Mouse (Mus musculus) gastrocnemius, postnatal 36 days (tissue): ENCODE data around the gene Anxa5. TPM values are rescaled to one million over a fixed set of nuclear protein-coding genes. Genes with fewer than 3 reads are reported as not detected.

Experiments
- DNase-seq, 2 experiments: peaks; one replicate each; pipeline ENCODE4 v3.0.0; 2022
- intact Hi-C: fragments of 180-260 bp; cut with DNase I; formaldehyde crosslinking; loops from one replicate; pipeline ENCODE4 v1.15.1; 2025
- microRNA-seq, 2 experiments: library from miRNA; unstranded; fragments of <30 nt; microRNA quantifications; one replicate each; pipeline ENCODE4 v1.2.0; 2021
- total RNA-seq, 2 experiments: library from RNA; stranded (reverse); gene quantifications; 2 replicates each; pipeline ENCODE4 v1.2.3; 2021

Anxa5 gene
- total RNA-seq, 2 experiments from 2014 or later, result 36.6 to 46.2 TPM

DNA sequence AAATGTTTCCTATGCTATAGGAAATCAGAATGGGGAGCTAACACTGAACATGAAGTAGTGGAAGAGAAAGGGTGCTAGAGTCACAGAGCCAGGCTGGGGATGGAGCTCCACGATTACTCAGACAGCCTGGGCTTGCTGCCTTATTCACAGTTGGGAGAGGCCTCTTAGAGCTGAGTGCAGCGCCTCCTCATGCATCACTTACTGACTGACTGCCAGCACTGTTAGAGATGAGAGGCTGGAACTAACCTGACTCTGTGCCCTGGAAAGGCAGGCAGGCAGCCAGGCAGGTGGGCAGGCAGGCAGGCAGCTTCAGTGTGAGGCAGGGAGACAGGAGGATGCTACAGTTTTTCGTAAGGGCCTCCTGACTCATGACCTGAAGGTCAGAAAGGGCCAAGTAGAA, 20.1 kb downstream of the Anxa5 start:
- intact Hi-C loops, result no loop called here
- peak in 1 of 2 experiments; percentile 32 for DNase-seq

DNA sequence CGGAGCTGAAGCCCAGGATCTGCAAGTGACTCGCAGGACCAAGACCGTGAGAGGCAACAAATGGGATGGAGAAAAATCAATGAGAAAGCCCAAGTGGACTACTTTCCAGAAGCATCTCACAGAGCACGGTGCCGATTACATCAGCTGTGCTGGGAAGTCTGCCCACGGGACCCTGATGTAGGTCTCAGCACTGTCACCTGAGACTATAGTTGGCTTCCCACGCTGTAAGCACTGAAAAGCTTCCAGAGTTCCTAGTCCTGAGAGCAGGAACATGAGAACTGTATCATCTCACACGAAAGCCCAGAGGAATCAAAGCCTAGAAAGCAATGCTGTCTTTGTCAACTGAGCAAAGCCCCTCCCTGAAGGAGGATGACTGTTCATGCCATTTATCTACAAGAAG, 20.6 kb downstream of the Anxa5 start:
- intact Hi-C loops, result no loop called here
- peak in 1 of 2 experiments; percentile 28 for DNase-seq

DNA sequence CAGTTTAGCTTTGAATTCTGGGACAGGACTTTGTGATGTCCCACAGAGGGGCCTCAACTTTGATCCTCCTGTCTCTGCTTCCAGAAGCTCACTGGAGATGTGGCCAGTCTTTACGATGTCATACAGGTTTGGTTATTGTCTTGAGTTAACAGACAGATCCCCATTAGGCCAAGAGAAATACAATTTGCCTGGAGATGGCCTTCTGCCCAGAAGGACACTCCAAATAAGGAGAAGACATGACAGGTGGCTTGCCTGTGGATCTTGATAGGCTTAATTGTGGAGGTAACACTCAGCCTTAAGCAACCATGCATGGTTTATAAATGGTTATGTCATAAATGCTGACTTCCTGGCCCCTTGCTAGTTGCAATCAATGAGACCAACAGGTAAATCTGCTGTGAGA, 23.2 kb downstream of the Anxa5 start:
- no peak for DNase-seq
- intact Hi-C loops, result no loop called here

DNA sequence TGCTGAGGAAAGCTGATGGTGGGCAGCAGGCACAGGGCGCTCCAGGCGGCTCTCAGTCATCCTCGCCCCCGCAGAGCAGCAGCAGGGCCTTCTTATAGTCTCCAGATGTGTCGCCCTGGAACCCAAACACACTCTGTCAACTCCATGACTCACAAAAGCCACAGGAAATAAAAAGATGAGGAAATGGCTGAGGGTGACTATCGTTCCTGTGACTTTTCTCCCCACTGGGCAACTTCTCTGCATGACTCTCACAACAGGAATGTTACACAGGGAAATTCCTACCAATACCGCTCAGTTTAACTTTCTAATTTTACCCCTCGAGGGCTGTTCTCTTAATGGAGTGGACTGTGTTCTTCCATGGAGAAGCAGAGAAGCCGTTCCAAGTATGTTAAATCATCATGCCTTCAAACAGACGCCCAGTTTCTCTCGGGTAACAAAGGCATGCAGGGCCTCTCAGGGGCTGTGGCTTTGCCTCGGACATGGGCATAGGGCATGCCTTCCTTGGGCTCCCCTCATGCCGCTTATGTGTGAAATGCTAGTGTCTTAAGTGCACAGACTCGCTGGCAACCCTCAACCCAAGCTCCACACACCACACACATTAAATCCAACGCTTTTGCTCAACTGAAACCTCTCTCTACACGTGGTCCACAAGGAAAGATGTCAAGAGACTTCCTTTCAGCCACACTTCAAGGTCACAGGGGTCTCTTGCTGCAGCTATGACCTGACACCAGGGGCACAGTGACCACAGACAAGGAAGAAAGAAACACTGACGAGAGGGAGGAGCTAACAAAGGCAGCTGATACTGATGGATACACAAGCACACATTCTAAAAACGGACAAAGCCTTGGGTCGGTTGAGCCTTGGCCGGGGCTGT, 26.2 kb downstream of the Anxa5 start:
- no peak for DNase-seq
- intact Hi-C loops, result no loop called here

DNA sequence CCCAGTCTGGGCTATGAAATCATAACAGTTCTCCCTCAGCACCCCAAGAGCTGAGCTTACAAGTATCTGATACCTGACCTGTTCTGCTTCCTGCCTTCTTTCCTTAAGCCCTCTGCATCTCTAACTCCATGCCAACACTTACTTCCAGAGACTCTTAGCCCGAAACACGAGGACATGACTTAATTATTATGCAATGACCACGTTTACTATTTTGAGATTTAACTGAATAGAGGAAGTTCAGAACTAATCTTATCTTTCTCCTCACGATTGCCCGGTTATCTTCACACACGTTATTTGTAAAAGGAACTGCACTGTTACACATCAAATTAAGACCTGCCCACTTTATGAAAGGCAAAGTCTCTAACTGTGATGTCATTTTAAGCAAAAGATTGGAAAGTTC, 28.8 kb downstream of the Anxa5 start:
- intact Hi-C loops, result no loop called here
- DNase-seq, result no peak

DNA sequence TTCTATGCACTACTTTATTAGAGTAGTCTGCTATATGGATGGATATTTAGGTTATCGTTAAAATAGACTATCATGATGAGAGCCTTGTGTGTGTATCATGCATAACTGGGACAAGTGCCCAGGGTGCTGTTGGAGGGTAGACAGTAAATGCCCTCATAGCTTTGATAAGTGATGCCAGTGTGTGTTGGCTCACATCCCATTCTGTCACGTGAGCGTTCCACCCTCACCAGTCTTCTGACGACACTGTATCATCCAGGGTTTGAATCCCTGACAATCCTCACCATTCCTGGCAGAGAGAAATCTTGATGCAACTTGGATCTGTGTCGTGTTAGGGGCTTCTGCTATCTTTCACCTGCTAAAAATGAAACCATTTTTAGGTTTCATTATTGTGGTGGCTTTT, 29.2 kb downstream of the Anxa5 start:
- no peak for DNase-seq
- intact Hi-C loops, result no loop called here

DNA sequence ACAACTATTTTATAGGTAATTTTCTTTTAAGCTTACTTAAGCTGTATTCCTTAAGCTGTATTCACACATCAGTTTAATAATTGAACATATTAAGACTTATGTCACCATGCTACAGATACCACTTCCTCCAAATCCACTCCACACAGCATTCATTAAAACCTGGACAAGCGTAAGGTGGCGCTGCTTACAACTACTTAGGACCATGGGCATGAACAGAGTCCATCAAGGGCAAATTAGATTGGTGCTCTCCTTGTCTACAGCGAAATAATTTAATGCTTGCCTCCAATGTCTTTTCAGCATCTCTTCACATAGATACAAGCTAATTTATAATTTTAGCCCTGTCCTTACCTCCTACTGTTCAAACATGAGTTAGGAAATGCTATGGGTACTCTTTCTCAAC, 29.7 kb downstream of the Anxa5 start:
- no peak for DNase-seq
- intact Hi-C loops, result no loop called here

DNA sequence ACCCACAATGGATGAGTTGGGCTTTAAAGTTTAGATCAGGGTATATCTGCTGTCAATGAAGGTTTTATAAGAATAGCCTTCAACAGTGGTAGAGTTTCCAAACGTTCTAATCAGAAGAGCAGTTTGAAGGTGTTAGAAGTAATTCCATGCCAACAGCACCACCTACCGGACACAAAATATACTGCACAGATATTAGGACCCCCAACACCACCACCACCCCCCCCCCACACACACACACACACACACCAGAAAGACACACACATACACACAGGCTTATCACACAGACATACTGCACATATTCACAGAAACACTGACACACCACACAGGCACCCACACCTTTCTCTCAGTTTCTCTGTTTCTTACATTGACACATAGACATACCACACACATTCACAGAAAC, 33.3 kb downstream of the Anxa5 start:
- DNase-seq, result peak in 1 of 2 experiments; percentile 12
- intact Hi-C loops, result loop anchor here (1.0 to 5.0 kb wide), 2 partner anchors 55 to 232 kb away; no protein-coding TSS in a partner anchor

DNA sequence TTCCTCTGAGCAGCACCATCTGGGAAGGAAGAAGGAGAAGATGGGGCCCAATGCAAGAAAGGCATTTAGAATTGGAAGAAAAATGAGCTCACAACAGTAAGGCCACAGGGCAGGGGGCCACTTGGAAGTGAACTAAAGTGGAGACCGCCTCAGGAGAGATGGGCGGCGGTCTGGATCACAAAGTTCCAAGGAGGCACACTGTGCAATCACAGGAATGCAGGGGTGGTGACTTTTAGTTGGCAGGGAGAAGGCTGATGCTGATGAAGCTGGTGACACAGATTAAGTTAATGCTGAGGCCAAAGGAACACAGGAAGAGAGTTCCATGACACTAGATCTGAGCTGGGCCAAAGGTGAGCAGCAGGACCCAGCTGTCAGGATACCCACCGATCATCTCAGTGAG, 35.4 kb downstream of the Anxa5 start:
- intact Hi-C loops, result loop anchor here (5.0 kb wide), 1 partner anchor 57 kb away; no protein-coding TSS in a partner anchor
- no peak for DNase-seq

DNA sequence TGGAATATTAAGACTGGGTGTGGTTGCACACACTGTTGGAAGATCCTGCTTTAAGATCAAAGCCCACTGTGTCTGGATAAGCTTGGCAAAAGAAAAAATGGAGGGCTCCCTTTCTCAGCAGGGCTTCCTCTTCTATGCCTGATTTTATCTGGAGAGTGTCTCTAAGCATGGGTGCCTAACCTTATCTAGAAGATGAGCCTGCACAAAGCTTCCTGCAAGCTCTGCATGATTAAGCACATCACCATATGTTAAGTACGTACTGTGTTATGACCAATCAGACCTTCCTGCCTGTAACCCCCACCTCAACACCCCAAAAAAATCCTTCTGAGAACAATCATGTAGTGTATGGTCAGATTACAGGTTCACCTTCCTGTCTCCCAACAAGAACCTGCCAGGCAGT, 45.3 kb downstream of the Anxa5 start:
- no peak for DNase-seq
- intact Hi-C loops, result no loop called here

DNA sequence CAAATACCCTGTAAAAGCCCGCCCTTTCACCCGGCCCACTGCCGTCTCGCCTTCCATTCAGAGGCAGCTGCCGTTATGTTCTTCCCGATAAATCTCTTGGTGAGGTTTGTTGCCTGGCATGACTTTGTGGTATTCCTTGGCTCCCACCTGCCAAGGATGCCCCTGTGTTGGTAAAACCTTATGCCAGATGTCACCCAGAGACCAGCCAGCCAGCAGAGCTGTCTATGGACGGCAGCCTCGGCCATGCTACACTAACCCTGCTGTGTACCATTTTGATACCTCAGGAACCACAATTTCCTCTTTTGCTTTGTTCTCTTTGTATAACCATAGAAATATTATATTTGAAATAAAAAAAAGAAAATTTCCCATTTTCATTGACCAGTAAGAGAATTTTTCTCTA, 48.3 kb downstream of the Anxa5 start:
- intact Hi-C loops, result no loop called here
- no peak for DNase-seq

DNA sequence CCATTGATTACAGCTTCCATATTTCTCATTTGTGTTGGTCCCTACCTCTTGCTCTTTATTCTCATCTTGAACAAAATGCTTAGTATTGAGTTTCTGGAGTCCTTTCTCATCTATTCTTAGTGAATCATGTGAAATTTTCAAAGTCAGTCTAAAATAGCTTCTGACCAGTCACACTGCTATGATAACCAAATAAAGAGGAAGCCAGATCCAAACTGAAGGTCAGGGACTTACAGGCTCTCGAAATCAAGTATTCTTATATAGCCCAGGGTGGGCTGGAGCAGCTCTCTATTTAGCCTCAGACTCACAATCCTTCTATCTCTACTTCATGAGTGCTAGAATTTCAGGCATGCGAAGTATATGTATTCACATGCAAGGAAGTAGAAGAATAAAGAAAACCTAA, 66.2 kb downstream of the Anxa5 start:
- intact Hi-C loops, result no loop called here
- DNase-seq, result no peak

DNA sequence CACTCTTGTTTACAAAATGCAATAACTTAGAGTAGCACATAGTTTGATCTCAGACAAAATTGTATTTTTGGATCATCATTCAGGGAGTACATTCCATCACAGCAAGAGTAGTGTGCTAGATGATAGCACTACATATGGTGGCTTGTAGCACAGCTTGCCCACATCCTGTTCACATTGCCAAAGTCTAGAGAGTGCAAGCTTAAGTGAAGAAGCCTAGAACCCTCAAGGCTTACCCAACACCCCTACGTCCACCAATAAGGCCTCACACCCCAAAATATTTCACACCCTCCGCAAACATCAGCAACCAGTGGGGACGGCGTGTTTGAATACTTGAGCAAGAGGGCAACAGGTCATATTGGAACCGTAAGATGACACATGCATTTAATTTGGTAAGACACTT, 68.7 kb downstream of the Anxa5 start:
- no peak for DNase-seq
- intact Hi-C loops, result no loop called here

DNA sequence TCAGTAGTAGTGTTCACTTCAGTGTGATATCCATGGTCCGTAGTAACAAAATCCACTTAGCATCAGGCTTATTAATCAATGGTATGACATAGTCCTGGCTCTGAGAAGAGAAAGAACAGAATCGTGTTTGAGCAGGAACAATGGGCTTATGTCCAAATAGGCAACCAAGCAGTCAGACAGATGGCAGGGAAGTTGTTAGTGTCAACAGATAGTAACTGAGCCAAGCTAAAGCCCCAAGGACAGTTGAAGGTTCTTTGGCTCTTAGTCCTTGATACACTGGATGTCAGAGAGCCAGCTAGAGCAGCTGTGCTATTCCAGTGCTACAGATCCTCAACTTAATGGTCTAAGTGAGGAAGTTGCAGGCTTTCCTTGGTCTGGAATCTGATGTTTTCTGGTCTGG, 69.4 kb downstream of the Anxa5 start:
- intact Hi-C loops, result no loop called here

DNA sequence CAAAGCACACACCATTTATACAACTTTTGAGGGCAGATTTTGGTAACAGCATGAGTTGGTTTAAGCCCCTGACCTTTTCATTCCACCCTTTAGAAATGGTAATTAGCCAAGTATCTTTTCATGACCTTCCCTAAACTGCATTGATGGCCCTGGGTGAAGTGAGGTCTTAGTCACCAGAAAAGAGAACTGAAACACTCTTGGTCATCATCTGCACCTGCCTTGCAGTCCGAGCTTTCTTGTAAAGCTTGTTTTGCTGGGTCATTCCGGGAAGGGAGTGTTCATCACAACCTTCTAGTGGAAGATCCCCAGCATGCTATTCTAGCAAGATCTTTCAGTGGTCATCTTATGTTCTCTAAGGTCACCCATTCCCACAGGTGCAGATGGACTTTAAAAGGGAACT, 73.8 kb downstream of the Anxa5 start:
- intact Hi-C loops, result no loop called here
- DNase-seq, result no peak

More for the DNA sequence above, 69.4 kb downstream of the Anxa5 start:
- no peak for DNase-seq

DNA sequence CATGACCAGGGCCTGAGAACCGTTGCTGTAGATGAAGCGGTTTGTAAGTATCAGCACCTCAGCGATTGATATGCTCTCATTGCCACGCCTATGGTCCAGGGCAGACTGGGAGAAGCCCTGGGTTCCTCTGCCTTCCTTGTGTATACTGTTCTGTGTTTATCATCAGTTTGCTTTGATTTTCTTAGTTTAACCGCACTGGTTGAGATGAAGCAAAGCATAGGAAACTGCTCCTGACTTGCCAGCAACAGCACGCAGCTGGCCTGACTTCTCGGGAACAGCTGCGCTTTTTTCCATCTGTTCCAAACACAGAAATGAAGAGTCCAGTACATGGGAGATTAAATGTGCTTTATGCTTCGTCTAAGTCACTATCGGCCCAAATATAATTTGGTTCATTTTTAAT, 75.0 kb downstream of the Anxa5 start:
- DNase-seq, result no peak
- intact Hi-C loops, result no loop called here

Small RNA genes lying within 50 kb of the gene (microRNA-seq; reads per million reads assigned to microRNA genes)
- gene Mir7009, result 0 reads per million in 2 experiments

Other genes starting within 250 kb of the Anxa5 start
- under 1 TPM in 1 of 2 experiments, not detected in 1; 0.30 TPM for gene 1810062G17Rik, start within 50 bp of the Anxa5 start, total RNA-seq
- not detected for gene Gm11549, start 45.9 kb upstream of the Anxa5 start, total RNA-seq
- gene Exosc9, start 76.7 kb upstream of the Anxa5 start, total RNA-seq, result 10 to 100 TPM; 12.7 to 15.5 TPM
- gene Ccna2, start 96.3 kb upstream of the Anxa5 start, total RNA-seq, result 1 to 10 TPM in 1 of 2 experiments, under 1 TPM in 1; 0.96 to 1.7 TPM
- 1 to 10 TPM; 7.7 to 8.6 TPM for gene Bbs7, start 137.6 kb upstream of the Anxa5 start, total RNA-seq
- gene Trpc3, start 214.3 kb upstream of the Anxa5 start, total RNA-seq, result 1 to 10 TPM; 2.7 to 3.3 TPM